Mouse (Mus musculus) CH12.LX (cell line): ENCODE results near the gene Gm10799.

Experiments used
- MAFK ChIP-seq: IDR thresholded peaks from 2 replicates; pipeline ENCODE4 v1.6.1; 2011; ENCODE audit warnings: low read length, improper control_type of control experiment; ENCODE audit not compliant: insufficient replicate concordance
- POLR2AphosphoS2 ChIP-seq: IDR thresholded peaks from 2 replicates; pipeline ENCODE4 v1.6.1; 2011; ENCODE audit warnings: low read depth, low read length, improper control_type of control experiment
- USF2 ChIP-seq: conservative IDR thresholded peaks from 2 replicates; pipeline ENCODE4 v1.6.1; 2011; ENCODE audit warnings: low read depth, low read length, improper control_type of control experiment

GRCm38 (mm10) chr2:104114898-104115297 lies 46.5 kb upstream of the Gm10799 start:
- no peak for TF ChIP-seq MAFK
- no peak for TF ChIP-seq POLR2AphosphoS2
- no peak for TF ChIP-seq USF2
